Mouse (Mus musculus): Measurements from ENCODE around the gene Bysl.

DNA sequence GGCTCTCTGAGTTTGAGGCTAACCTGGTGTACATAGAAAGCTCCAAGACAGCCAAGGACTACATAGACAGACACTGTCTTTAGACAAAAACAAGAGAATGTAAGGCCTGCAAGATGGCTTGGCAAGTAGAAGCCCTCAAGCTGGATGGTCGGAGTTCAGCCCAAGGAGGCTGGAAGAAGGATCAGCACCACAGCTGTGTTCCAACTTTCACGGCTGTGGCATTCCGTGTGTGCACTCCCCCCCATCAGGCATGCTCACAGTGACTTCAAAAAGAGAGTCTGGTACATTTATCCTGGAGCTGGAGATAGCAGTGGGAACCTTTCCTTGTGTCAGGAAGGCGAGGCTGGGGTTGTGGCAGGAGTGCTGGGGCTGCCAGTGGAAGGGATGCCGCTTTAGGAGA is 14.7 kb upstream of the Bysl start:
- no peak for TF ChIP-seq CTCF (IDR thresholded peaks at IDR 0.05; ENCODE audit: extremely low read depth, insufficient read depth, low read length)
- TF ChIP-seq POLR2A (IDR thresholded peaks at IDR 0.05; ENCODE audit: extremely low read depth, insufficient read depth, low read length): no peak

All from cortical plate, adult 2 months (tissue).